Mouse (Mus musculus) CD4-positive, CD25-positive, alpha-beta regulatory T cell, adult 4 months (primary cell): ENCODE results near the gene Atp12a. TPM values are rescaled to one million over a fixed set of nuclear protein-coding genes. Genes with fewer than 3 reads are reported as not detected.

Experiments used
- ATAC-seq: one replicate; pipeline ENCODE4 v1.8.0; 2017
- polyA plus RNA-seq, 2 experiments: library from polyadenylated mRNA; unstranded; fragments of 100-300 nt; shearing (Covaris generic); gene quantifications; one replicate each; pipeline ENCODE4 v1.2.1; 2017

The Atp12a gene
- polyA plus RNA-seq, 2 experiments from 2014 or later = not detected

GRCm38 (mm10) chr14:56382366-56382765, 17.5 kb downstream of the Atp12a start:
- no peak for ATAC-seq

GRCm38 (mm10) chr14:56390247-56390646, 25.4 kb downstream of the Atp12a start:
- no peak for ATAC-seq

- ATAC-seq = no peak
Measured at GRCm38 (mm10) chr14:56393704-56394312, 28.9 kb downstream of the Atp12a start.

- no peak for ATAC-seq
Measured at GRCm38 (mm10) chr14:56398001-56398400, 33.1 kb downstream of the Atp12a start.

GRCm38 (mm10) chr14:56402311-56403071, 37.6 kb downstream of the Atp12a start, which contains the start of gene Rnf17:
Gene Rnf17, plus strand, starts transcription at chr14:56402581.
- no peak for ATAC-seq

GRCm38 (mm10) chr14:56403072-56403375, 38.2 kb downstream of the Atp12a start:
- no peak for ATAC-seq

Other genes starting within 250 kb of the Atp12a start
- gene Gzme, start 244.4 kb upstream of the Atp12a start, polyA plus RNA-seq = not detected
- gene Gzmd, start 232.5 kb upstream of the Atp12a start, polyA plus RNA-seq = not detected
- not detected for gene Gzmg, start 205.5 kb upstream of the Atp12a start, polyA plus RNA-seq
- not detected for gene Gzmn, start 190.5 kb upstream of the Atp12a start, polyA plus RNA-seq
- under 1 TPM in 1 of 2 experiments, not detected in 1; 0.35 TPM for gene Gzmf, start 153.7 kb upstream of the Atp12a start, polyA plus RNA-seq
- gene Gzmc, start 130.4 kb upstream of the Atp12a start, polyA plus RNA-seq = 1 to 10 TPM; 6.5 to 9.5 TPM
- 10 to 100 TPM; 32.6 to 34.9 TPM for gene Gzmb, start 102.8 kb upstream of the Atp12a start, polyA plus RNA-seq
- gene Rnf17, start 37.5 kb downstream of the Atp12a start, polyA plus RNA-seq = under 1 TPM; 0.44 to 0.86 TPM
- gene Cenpj, start 210.4 kb downstream of the Atp12a start, polyA plus RNA-seq = 10 to 100 TPM; 13.0 to 14.5 TPM
- gene Parp4, start 210.6 kb downstream of the Atp12a start, polyA plus RNA-seq = 10 to 100 TPM; 47.3 to 49.6 TPM